Mouse (Mus musculus): ENCODE measurements around the gene Mfap2.

Mfap2 gene

GRCm38 (mm10) chr4:141033606-141034549 lies 23.7 kb downstream of the Mfap2 start:
- TF ChIP-seq GATA4 (IDR thresholded peaks at IDR 0.05; ENCODE audit: insufficient replicate concordance, low read length) = no peak

GRCm38 (mm10) chr4:141041117-141041516 lies 30.9 kb downstream of the Mfap2 start:
- TF ChIP-seq GATA4 (IDR thresholded peaks at IDR 0.05; ENCODE audit: insufficient replicate concordance, low read length) = no peak

GRCm38 (mm10) chr4:141044816-141045215 lies 34.6 kb downstream of the Mfap2 start:
- no peak for TF ChIP-seq GATA4 (IDR thresholded peaks at IDR 0.05; ENCODE audit: insufficient replicate concordance, low read length)

- no peak for TF ChIP-seq GATA4 (IDR thresholded peaks at IDR 0.05; ENCODE audit: insufficient replicate concordance, low read length)
Observed at GRCm38 (mm10) chr4:141048810-141049475, 38.7 kb downstream of the Mfap2 start.

- no peak for TF ChIP-seq GATA4 (IDR thresholded peaks at IDR 0.05; ENCODE audit: insufficient replicate concordance, low read length)
Observed at GRCm38 (mm10) chr4:141049476-141049835, 39.2 kb downstream of the Mfap2 start.

- TF ChIP-seq GATA4 (IDR thresholded peaks at IDR 0.05; ENCODE audit: insufficient replicate concordance, low read length) = no peak
Observed at GRCm38 (mm10) chr4:141052442-141052841, 42.2 kb downstream of the Mfap2 start.

- no peak for TF ChIP-seq GATA4 (IDR thresholded peaks at IDR 0.05; ENCODE audit: insufficient replicate concordance, low read length)
Observed at GRCm38 (mm10) chr4:141053138-141053537, 42.9 kb downstream of the Mfap2 start.

- no peak for TF ChIP-seq GATA4 (IDR thresholded peaks at IDR 0.05; ENCODE audit: insufficient replicate concordance, low read length)
Observed at GRCm38 (mm10) chr4:141053568-141054161, 43.4 kb downstream of the Mfap2 start.

- no peak for TF ChIP-seq GATA4 (IDR thresholded peaks at IDR 0.05; ENCODE audit: insufficient replicate concordance, low read length)
Observed at GRCm38 (mm10) chr4:141056970-141057369, 46.8 kb downstream of the Mfap2 start.

GRCm38 (mm10) chr4:141058835-141059234 lies 48.6 kb downstream of the Mfap2 start:
- no peak for TF ChIP-seq GATA4 (IDR thresholded peaks at IDR 0.05; ENCODE audit: insufficient replicate concordance, low read length)

GRCm38 (mm10) chr4:141059616-141060425 lies 49.6 kb downstream of the Mfap2 start:
- no peak for TF ChIP-seq GATA4 (IDR thresholded peaks at IDR 0.05; ENCODE audit: insufficient replicate concordance, low read length)

GRCm38 (mm10) chr4:141060426-141061301 lies 50.4 kb downstream of the Mfap2 start, which contains the start of gene Crocc:
TSS of gene Crocc (minus strand) at chr4:141060550.
- TF ChIP-seq GATA4 (IDR thresholded peaks at IDR 0.05; ENCODE audit: insufficient replicate concordance, low read length) = no peak

GRCm38 (mm10) chr4:141064104-141064659 lies 54.0 kb downstream of the Mfap2 start:
- TF ChIP-seq GATA4 (IDR thresholded peaks at IDR 0.05; ENCODE audit: insufficient replicate concordance, low read length) = no peak

GRCm38 (mm10) chr4:141065123-141065522 lies 54.9 kb downstream of the Mfap2 start:
- no peak for TF ChIP-seq GATA4 (IDR thresholded peaks at IDR 0.05; ENCODE audit: insufficient replicate concordance, low read length)
